ENCODE assay signal across 21 mouse cellular contexts in the genomic region with DNA sequence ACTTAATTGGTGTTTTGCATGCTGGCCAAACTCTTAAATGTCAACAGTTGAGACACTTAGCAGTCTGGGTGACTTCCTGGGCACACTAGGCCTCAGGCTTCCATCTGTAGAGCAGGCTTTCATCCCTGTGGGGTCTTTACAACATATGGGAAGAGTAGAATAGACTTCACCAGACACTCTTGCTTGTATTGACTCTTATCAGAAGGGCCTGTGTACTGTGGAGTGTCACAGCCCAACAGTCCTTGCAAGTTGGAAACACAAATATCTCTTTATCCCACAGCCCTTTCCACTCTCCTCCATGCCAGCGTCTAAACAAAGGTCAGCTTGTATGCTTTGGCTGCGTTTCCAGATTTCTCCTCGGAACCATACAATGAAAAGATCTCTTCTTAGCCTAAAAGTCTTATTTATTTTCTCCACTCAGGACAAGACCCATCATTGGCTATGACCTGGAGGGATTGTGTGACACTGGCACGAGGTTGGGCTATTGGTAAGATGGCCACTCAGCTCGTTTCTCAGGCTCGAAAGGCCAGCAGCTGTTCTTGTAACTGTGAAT. TPM values are rescaled to one million over a fixed set of nuclear protein-coding genes. Genes with fewer than 3 reads are reported as not detected.
DNase-seq lines count a peak whose midpoint lies in the region; ATAC-seq and TF ChIP-seq lines count a peak whose summit lies in the region.
"Had no signal": no experiment of that assay in that cellular context is flagged by ENCODE, and none has a peak within 500 bp of the region (broad histone marks: within the 10 kb centered on the region; RNA-seq: fewer than 3 reads in every experiment).

No protein-coding gene starts in this region.

- H3K4me3 ChIP-seq in heart, embryonic 10.5 days: no peak overlapping the region
- H3K4me3 ChIP-seq in heart, postnatal 0 days (ENCODE audit: low read depth, low read length): no peak overlapping the region
- H3K4me3 ChIP-seq in midbrain, postnatal 0 days (ENCODE audit: low read depth, low read length): no peak overlapping the region
- H3K4me3 ChIP-seq in midbrain, embryonic 11.5 days (ENCODE audit: low read depth, low read length): no peak overlapping the region
- H3K4me3 ChIP-seq: erythroblast, embryonic 14.5 days; limb, embryonic 13.5 days; liver, embryonic 13.5 days; midbrain, embryonic 10.5 days; neural tube, embryonic 15.5 days had no signal

- DNase-seq in heart, embryonic 10.5 days (ENCODE audit: low spot score): no peak
- DNase-seq in heart, adult 18-20 months: no peak
- peak; percentile 21 for DNase-seq in heart, postnatal 0 days (ENCODE audit: low spot score)
- DNase-seq in heart, postnatal 36 days: no peak
- DNase-seq in midbrain, postnatal 0 days (ENCODE audit: low spot score): peak; percentile 57
- DNase-seq in midbrain, embryonic 11.5 days (ENCODE audit: low spot score, missing footprints): no peak
- DNase-seq in brain, embryonic 14.5 days (ENCODE audit: low read depth): peak; percentile 57
- DNase-seq: B cell, adult 2 months; cerebellum, adult 9-10 months; gastrocnemius, postnatal 36 days; kidney, adult 11 months; layer of hippocampus, postnatal 36 days; liver, embryonic 13.5 days; lung, embryonic 14.5 days; right cerebral cortex, postnatal 25 days had no signal

- peaks cover 41% of the 10 kb centered on the region for H3K4me1 ChIP-seq in heart, embryonic 10.5 days
- peaks cover 18% of the 10 kb centered on the region for H3K4me1 ChIP-seq in heart, postnatal 0 days (ENCODE audit: control insufficient read depth, insufficient read depth)
- H3K4me1 ChIP-seq in midbrain, postnatal 0 days (ENCODE audit: insufficient read depth, low read length): peaks cover 6% of the 10 kb centered on the region; the same call in 1 of the 2 replicates
- H3K4me1 ChIP-seq in midbrain, embryonic 11.5 days (ENCODE audit: control insufficient read depth, insufficient read depth, low read length): no peaks in the 10 kb centered on the region

- no peak overlapping the region for H3K9ac ChIP-seq in heart, postnatal 0 days (replicated peaks; ENCODE audit: low read depth, low read length)
- no peak overlapping the region for H3K9ac ChIP-seq in midbrain, postnatal 0 days (replicated peaks; ENCODE audit: low read length, poor library complexity, severe bottlenecking)
- no peak overlapping the region for H3K9ac ChIP-seq in midbrain, embryonic 11.5 days (ENCODE audit: low read length)
- H3K9ac ChIP-seq: limb, embryonic 13.5 days; liver, embryonic 13.5 days; lung, embryonic 14.5 days; neural tube, embryonic 15.5 days had no signal

- intact Hi-C loops in heart, postnatal 36 days (cut with DNase I): no loop called here

- WGBS in heart, embryonic 10.5 days: 35% methylated on average over 6 of the region's 6 CpGs
- 41% methylated on average over 6 of the region's 6 CpGs for WGBS in heart, postnatal 0 days
- WGBS in midbrain, postnatal 0 days: 68% methylated on average over 6 of the region's 6 CpGs
- 77% methylated on average over 6 of the region's 6 CpGs for WGBS in midbrain, embryonic 11.5 days

- ATAC-seq in heart, postnatal 0 days (ENCODE audit: insufficient read depth, low read depth): no peak
- no peak for ATAC-seq in midbrain, postnatal 0 days (ENCODE audit: low FRiP score)
- no peak for ATAC-seq in midbrain, embryonic 11.5 days (ENCODE audit: low FRiP score)
- ATAC-seq: forebrain, embryonic 14.5 days had no signal

- no peak for TF ChIP-seq EP300 in heart, postnatal 0 days (IDR thresholded peaks at IDR 0.05; ENCODE audit: low read depth)

- peak overlapping the region; percentile 64; the same call in 1 of the 2 replicates for H3K27ac ChIP-seq in heart, embryonic 10.5 days
- no peak overlapping the region for H3K27ac ChIP-seq in heart, postnatal 0 days (ENCODE audit: low read depth)
- H3K27ac ChIP-seq in midbrain, postnatal 0 days (ENCODE audit: low read depth, low read length): no peak overlapping the region
- no peak overlapping the region for H3K27ac ChIP-seq in midbrain, embryonic 11.5 days (ENCODE audit: low read depth, low read length)
- H3K27ac ChIP-seq: limb, embryonic 13.5 days; liver, embryonic 13.5 days; macrophage; midbrain, embryonic 10.5 days; neural tube, embryonic 15.5 days had no signal

- no peak for TF ChIP-seq POLR2A in brain, embryonic 14.5 days (IDR thresholded peaks at IDR 0.05; ENCODE audit: borderline replicate concordance, extremely low read depth, insufficient read depth, insufficient read length, poor library complexity, severe bottlenecking)

- TF ChIP-seq CTCF in heart, postnatal 0 days (IDR thresholded peaks at IDR 0.05; ENCODE audit: low read depth): no peak
- no peak for TF ChIP-seq CTCF in midbrain, postnatal 0 days (IDR thresholded peaks at IDR 0.05)
- TF ChIP-seq CTCF in brain, embryonic 14.5 days (IDR thresholded peaks at IDR 0.05; ENCODE audit: borderline replicate concordance, extremely low read depth, insufficient read depth, insufficient read length): no peak

- no peaks in the 10 kb centered on the region for H3K27me3 ChIP-seq in heart, embryonic 10.5 days (ENCODE audit: insufficient read depth, poor library complexity, severe bottlenecking)
- no peaks in the 10 kb centered on the region for H3K27me3 ChIP-seq in heart, postnatal 0 days (ENCODE audit: control insufficient read depth, insufficient read depth, low read length)
- H3K27me3 ChIP-seq in midbrain, postnatal 0 days (ENCODE audit: insufficient read depth, low read length): no peaks in the 10 kb centered on the region
- H3K27me3 ChIP-seq in midbrain, embryonic 11.5 days (ENCODE audit: control insufficient read depth, insufficient read depth, low read length): no peaks in the 10 kb centered on the region
- H3K27me3 ChIP-seq: limb, embryonic 13.5 days; liver, embryonic 13.5 days; neural tube, embryonic 15.5 days had no signal

- no peak overlapping the region for H3K4me2 ChIP-seq in heart, postnatal 0 days (ENCODE audit: low read depth, low read length)
- no peak overlapping the region for H3K4me2 ChIP-seq in midbrain, postnatal 0 days (ENCODE audit: low read depth, low read length, poor library complexity, severe bottlenecking)
- no peak overlapping the region for H3K4me2 ChIP-seq in midbrain, embryonic 11.5 days
- H3K4me2 ChIP-seq: limb, embryonic 13.5 days; liver, embryonic 13.5 days; lung, embryonic 14.5 days; neural tube, embryonic 15.5 days had no signal

- 0 out of 2 replicates have a peak, but pooled peaks cover 4% of the 10 kb centered on the region for H3K36me3 ChIP-seq in heart, embryonic 10.5 days
- H3K36me3 ChIP-seq in heart, postnatal 0 days (replicated peaks; ENCODE audit: control insufficient read depth, insufficient read depth, low read length): no peaks in the 10 kb centered on the region
- no peaks in the 10 kb centered on the region for H3K36me3 ChIP-seq in midbrain, postnatal 0 days (ENCODE audit: insufficient read depth, low read length)
- H3K36me3 ChIP-seq in midbrain, embryonic 11.5 days (ENCODE audit: control insufficient read depth, insufficient read depth, low read length): no peaks in the 10 kb centered on the region
- H3K36me3 ChIP-seq: limb, embryonic 13.5 days; liver, embryonic 13.5 days; midbrain, embryonic 10.5 days; neural tube, embryonic 15.5 days had no signal

- H3K9me3 ChIP-seq in heart, embryonic 10.5 days: no peaks in the 10 kb centered on the region
- H3K9me3 ChIP-seq in heart, postnatal 0 days (replicated peaks; ENCODE audit: control insufficient read depth, low read length): no peaks in the 10 kb centered on the region
- H3K9me3 ChIP-seq in midbrain, postnatal 0 days (ENCODE audit: low read length): no peaks in the 10 kb centered on the region
- no peaks in the 10 kb centered on the region for H3K9me3 ChIP-seq in midbrain, embryonic 11.5 days (ENCODE audit: control insufficient read depth, low read length)
- H3K9me3 ChIP-seq: liver, embryonic 13.5 days; midbrain, embryonic 10.5 days; neural tube, embryonic 15.5 days had no signal

RNA-seq across cellular contexts. Expression of a gene that starts 50.6 kb away (rescaled TPM):
- polyA plus RNA-seq in heart, embryonic 10.5 days (2016; fragmentation: Nextera tagmentation; extraction: Ambion mirVana): 93.7 and 111 TPM in 2 replicates
- total RNA-seq in heart, adult 18-20 months (2021): 10 to 100 TPM; 51.5 to 62.3 TPM
- 69.2 and 101 TPM in 2 replicates for total RNA-seq in heart, postnatal 0 days (2014; rRNA removed; ENCODE audit: low replicate concordance)
- polyA plus RNA-seq in heart, postnatal 0 days (2015; fragmentation: Nextera tagmentation; extraction: Ambion mirVana): 29.6 and 33.8 TPM in 2 replicates
- 10 to 100 TPM; 44.4 to 61.9 TPM for total RNA-seq in heart, postnatal 36 days (2021)
- 38.9 and 41.5 TPM in 2 replicates for total RNA-seq in midbrain, postnatal 0 days (2014; rRNA removed)
- 14.5 and 16.0 TPM in 2 replicates for polyA plus RNA-seq in midbrain, postnatal 0 days (2015; fragmentation: Nextera tagmentation; extraction: Ambion mirVana)
- 28.5 and 28.7 TPM in 2 replicates for polyA plus RNA-seq in midbrain, embryonic 11.5 days (2014; fragmentation: Nextera tagmentation; extraction: Ambion mirVana)
- 30.7 and 36.8 TPM in 2 replicates for polyA plus RNA-seq in brain, embryonic 14.5 days (2012; rRNA removed)

Comparison
In these comparisons a context has a peak if more than half of its experiments do, and no peak if none do; other contexts are left out.
1. DNase-seq: peak in heart, postnatal 0 days (single experiment), midbrain, postnatal 0 days (single experiment) and brain, embryonic 14.5 days (single experiment); none in heart, embryonic 10.5 days (single experiment), heart, adult 18-20 months (0 of 2), heart, postnatal 36 days (0 of 2) and midbrain, embryonic 11.5 days (single experiment).